ENCODE assay signal across 9 mouse cellular contexts in the genomic region with DNA sequence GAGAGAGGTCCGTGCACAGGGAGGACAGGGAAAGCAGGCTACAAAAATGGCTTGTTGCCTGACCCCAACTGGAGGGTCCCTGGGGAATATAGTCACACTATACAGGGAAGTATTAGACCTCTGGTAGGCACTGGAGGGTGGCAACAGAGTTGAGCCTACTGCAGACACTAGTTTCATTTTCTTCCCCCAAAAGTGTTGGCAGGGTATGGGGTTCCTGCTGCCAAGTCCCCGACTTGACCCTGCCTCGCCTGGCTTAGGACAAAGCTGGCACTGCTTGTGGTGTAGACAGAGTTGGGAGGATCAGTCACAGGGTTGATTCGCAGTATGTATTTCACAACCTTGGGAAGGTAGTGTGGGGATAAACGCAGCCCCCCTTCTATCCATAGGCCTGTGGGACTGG.
DNase-seq lines count a peak whose midpoint lies in the region.
"Had no signal": no experiment of that assay in that cellular context is flagged by ENCODE, and none has a peak within 500 bp of the region (broad histone marks: within the 10 kb centered on the region; RNA-seq: fewer than 3 reads in every experiment).

No protein-coding gene starts in this region.

- DNase-seq in cerebellum, adult 9-11 months = peak; percentile 8
- no peak for DNase-seq in cerebellum, postnatal 36 days
- DNase-seq in left cerebral cortex, postnatal 4 days = peak; percentile 17
- DNase-seq in left cerebral cortex, postnatal 14 days (ENCODE audit: low spot score in 2 of 2) = no peak
- DNase-seq in adrenal gland, postnatal 14 days = peak; percentile 36
- peak; percentile 5 to 20 for DNase-seq in adrenal gland, postnatal 36 days
- DNase-seq: embryo, embryonic 11 days; gastrocnemius, postnatal 36 days; heart, postnatal 4 days had no signal

- intact Hi-C loops in left cerebral cortex, postnatal 4 days (cut with DNase I) = no loop called here
- intact Hi-C loops in left cerebral cortex, postnatal 14 days (cut with DNase I) = no loop called here

Comparison
In these comparisons a context has a peak if more than half of its experiments do, and no peak if none do; other contexts are left out.
1. DNase-seq: peak in cerebellum, adult 9-11 months (single experiment), left cerebral cortex, postnatal 4 days (single experiment), adrenal gland, postnatal 14 days (single experiment) and adrenal gland, postnatal 36 days (2 of 2); none in cerebellum, postnatal 36 days (0 of 2) and left cerebral cortex, postnatal 14 days (0 of 2).